Mouse (Mus musculus): Measurements from ENCODE around the gene Pes1. TPM values are rescaled to one million over a fixed set of nuclear protein-coding genes. Genes with fewer than 3 reads are reported as not detected.
A peak's percentile ranks its signal among the peaks of the same experiment; 100 is the strongest.

Gene Pes1
- polyA plus RNA-seq, 1 experiment from 2014 or later = 75.4 TPM

DNA sequence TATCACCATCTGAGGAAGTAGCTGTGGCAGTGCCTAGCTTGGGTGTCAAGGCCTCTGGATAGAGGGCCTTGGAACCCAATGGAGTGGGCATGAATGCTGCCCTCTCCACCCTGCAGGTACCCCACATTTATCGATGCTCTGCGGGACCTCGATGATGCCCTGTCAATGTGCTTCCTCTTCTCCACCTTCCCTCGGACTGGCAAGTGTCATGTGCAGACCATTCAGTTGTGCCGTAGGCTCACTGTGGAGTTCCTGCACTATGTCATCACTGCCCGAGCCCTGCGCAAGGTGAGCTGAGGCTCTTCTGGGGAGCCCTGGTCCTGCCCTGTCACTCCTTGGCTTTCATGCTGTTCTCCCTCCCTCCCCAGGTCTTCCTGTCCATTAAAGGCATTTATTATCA lies 9.3 kb downstream of the Pes1 start:
- no peaks in the 10 kb centered on the region for H3K9me3 ChIP-seq (ENCODE audit: control insufficient read depth, low read length)
- no peak overlapping the region for H3K4me3 ChIP-seq (ENCODE audit: low read depth, low read length)
- H3K36me3 ChIP-seq (ENCODE audit: control insufficient read depth, insufficient read depth, low read length) = peaks cover 99% of the 10 kb centered on the region
- DNase-seq (ENCODE audit: low spot score) = no peak
- H3K27me3 ChIP-seq (replicated peaks; ENCODE audit: control insufficient read depth, insufficient read depth, low read length) = no peaks in the 10 kb centered on the region
- no peaks in the 10 kb centered on the region for H3K4me1 ChIP-seq (replicated peaks; ENCODE audit: control insufficient read depth, insufficient read depth, low read length)
- no peak for ATAC-seq (replicated peaks; ENCODE audit: low FRiP score, low TSS enrichment, low read depth)
- H3K27ac ChIP-seq (ENCODE audit: low read depth) = no peak overlapping the region
- WGBS = 94% methylated on average over 7 of the region's 7 CpGs
- H3K9ac ChIP-seq (ENCODE audit: low read length) = no peak overlapping the region
- no peak overlapping the region for H3K4me2 ChIP-seq (ENCODE audit: low read length)

DNA sequence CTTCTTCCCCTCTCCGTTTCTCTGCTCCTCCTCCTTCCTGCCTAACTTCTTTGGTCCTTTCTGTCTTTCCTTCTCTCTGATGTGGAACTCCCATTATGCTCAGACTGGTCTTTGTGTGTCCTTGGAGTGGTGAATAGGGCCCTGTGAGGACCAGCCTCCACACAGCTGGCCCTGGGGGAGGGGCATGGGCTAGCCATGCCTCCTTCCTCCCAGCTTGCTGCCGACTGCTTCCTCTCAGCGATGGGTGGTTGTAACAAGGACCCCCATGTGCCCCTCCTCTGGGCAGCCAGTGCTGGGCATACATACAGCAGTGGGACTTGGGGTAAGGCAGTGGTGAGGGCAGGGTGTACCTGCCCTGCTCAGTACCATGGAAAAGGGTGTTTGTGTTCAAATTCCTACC lies 10.5 kb downstream of the Pes1 start:
- Histone ChIP-seq H3K9ac (ENCODE audit: low read length) (no peak overlapping the region), H3K36me3 (ENCODE audit: control insufficient read depth, insufficient read depth, low read length) (peaks cover 99% of the 10 kb centered on the region), H3K4me2 (ENCODE audit: low read length) (no peak overlapping the region), H3K4me3 (ENCODE audit: low read depth, low read length) (no peak overlapping the region), H3K9me3 (ENCODE audit: control insufficient read depth, low read length) (no peaks in the 10 kb centered on the region), H3K27ac (ENCODE audit: low read depth) (no peak overlapping the region), H3K4me1 (replicated peaks; ENCODE audit: control insufficient read depth, insufficient read depth, low read length) (no peaks in the 10 kb centered on the region), H3K27me3 (replicated peaks; ENCODE audit: control insufficient read depth, insufficient read depth, low read length) (no peaks in the 10 kb centered on the region)
- no peak for DNase-seq (ENCODE audit: low spot score)
- 78% methylated on average over 3 of the region's 3 CpGs for WGBS
- no peak for ATAC-seq (replicated peaks; ENCODE audit: low FRiP score, low TSS enrichment, low read depth)

DNA sequence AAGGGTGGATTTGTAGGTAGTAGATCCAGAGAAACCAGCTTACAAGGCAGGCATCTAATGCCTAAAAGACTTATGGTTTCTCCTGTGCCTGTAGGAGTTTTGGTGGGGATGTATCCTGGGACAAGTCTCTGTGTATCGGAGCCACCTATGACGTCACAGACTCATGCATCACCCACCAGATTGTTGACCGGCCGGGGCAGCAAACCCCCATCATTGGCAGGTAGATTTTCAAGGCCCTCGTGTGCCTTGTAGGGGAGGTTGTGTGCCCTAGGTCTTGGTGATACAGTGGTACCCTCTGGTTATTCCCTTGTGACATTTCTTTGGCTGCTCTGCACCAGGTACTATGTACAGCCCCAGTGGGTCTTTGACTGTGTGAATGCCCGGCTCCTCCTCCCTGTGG lies 12.9 kb downstream of the Pes1 start, which contains the start of gene 4930556J24Rik:
4930556J24Rik (minus strand) TSS at position 101 of the 400 bp plus-strand sequence.
- Histone ChIP-seq H3K9me3 (ENCODE audit: control insufficient read depth, low read length) (no peaks in the 10 kb centered on the region), H3K4me1 (replicated peaks; ENCODE audit: control insufficient read depth, insufficient read depth, low read length) (no peaks in the 10 kb centered on the region), H3K4me3 (ENCODE audit: low read depth, low read length) (no peak within 1 kb of the TSS), H3K27me3 (replicated peaks; ENCODE audit: control insufficient read depth, insufficient read depth, low read length) (no peaks in the 10 kb centered on the region), H3K27ac (ENCODE audit: low read depth) (no peak within 1 kb of the TSS), H3K4me2 (ENCODE audit: low read length) (no peak within 1 kb of the TSS), H3K36me3 (ENCODE audit: control insufficient read depth, insufficient read depth, low read length) (peaks cover 91% of the 10 kb centered on the region), H3K9ac (ENCODE audit: low read length) (no peak within 1 kb of the TSS)
- DNase-seq (ENCODE audit: low spot score) = no peak
- 97% methylated on average over 6 of the region's 6 CpGs for WGBS
- ATAC-seq (replicated peaks; ENCODE audit: low FRiP score, low TSS enrichment, low read depth) = no peak

GRCm38 (mm10) chr11:3978421-3978820 lies 14.6 kb downstream of the Pes1 start:
- Histone ChIP-seq H3K9ac (ENCODE audit: low read length) (no peak overlapping the region), H3K27ac (ENCODE audit: low read depth) (no peak overlapping the region), H3K9me3 (ENCODE audit: control insufficient read depth, low read length) (no peaks in the 10 kb centered on the region), H3K4me2 (ENCODE audit: low read length) (no peak overlapping the region), H3K27me3 (replicated peaks; ENCODE audit: control insufficient read depth, insufficient read depth, low read length) (peaks cover 9% of the 10 kb centered on the region), H3K4me1 (replicated peaks; ENCODE audit: control insufficient read depth, insufficient read depth, low read length) (no peaks in the 10 kb centered on the region), H3K36me3 (ENCODE audit: control insufficient read depth, insufficient read depth, low read length) (peaks cover 73% of the 10 kb centered on the region), H3K4me3 (ENCODE audit: low read depth, low read length) (no peak overlapping the region)
- ATAC-seq (replicated peaks; ENCODE audit: low FRiP score, low TSS enrichment, low read depth) (no peak), DNase-seq (ENCODE audit: low spot score) (no peak)
- 91% methylated on average over 5 of the region's 5 CpGs for WGBS

DNA sequence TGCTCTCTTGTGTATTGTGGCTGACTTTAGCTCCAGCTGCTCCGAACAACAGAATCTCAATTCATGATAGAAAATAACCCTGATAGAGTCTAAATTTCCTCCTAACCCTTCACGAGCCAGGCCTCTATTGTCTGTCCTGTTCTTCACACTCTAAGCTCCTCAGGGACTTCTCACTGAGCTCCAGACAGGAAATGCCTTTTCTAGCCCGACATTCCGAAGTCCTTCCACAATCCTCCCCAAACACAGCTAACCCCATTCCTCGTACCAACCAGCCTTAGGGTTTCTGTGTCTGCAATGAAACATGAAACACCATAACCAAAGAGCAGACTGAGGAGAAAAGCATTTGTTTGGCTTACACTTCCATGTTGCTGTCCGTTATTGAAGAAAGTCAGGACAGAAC lies 17.8 kb downstream of the Pes1 start:
- ATAC-seq (replicated peaks; ENCODE audit: low FRiP score, low TSS enrichment, low read depth) = no peak
- no peaks in the 10 kb centered on the region for H3K4me1 ChIP-seq (replicated peaks; ENCODE audit: control insufficient read depth, insufficient read depth, low read length)
- H3K9me3 ChIP-seq (ENCODE audit: control insufficient read depth, low read length) = no peaks in the 10 kb centered on the region
- peaks cover 23% of the 10 kb centered on the region for H3K27me3 ChIP-seq (replicated peaks; ENCODE audit: control insufficient read depth, insufficient read depth, low read length)
- 65% methylated on average over 6 of the region's 6 CpGs for WGBS
- H3K27ac ChIP-seq (ENCODE audit: low read depth) = no peak overlapping the region
- H3K36me3 ChIP-seq (ENCODE audit: control insufficient read depth, insufficient read depth, low read length) = peaks cover 43% of the 10 kb centered on the region
- 0 out of 2 replicates have a peak overlapping the region, but pooled peaks have one; percentile 4 for H3K4me2 ChIP-seq (ENCODE audit: low read length)
- DNase-seq (ENCODE audit: low spot score) = no peak
- no peak overlapping the region for H3K4me3 ChIP-seq (ENCODE audit: low read depth, low read length)
- no peak overlapping the region for H3K9ac ChIP-seq (ENCODE audit: low read length)

DNA sequence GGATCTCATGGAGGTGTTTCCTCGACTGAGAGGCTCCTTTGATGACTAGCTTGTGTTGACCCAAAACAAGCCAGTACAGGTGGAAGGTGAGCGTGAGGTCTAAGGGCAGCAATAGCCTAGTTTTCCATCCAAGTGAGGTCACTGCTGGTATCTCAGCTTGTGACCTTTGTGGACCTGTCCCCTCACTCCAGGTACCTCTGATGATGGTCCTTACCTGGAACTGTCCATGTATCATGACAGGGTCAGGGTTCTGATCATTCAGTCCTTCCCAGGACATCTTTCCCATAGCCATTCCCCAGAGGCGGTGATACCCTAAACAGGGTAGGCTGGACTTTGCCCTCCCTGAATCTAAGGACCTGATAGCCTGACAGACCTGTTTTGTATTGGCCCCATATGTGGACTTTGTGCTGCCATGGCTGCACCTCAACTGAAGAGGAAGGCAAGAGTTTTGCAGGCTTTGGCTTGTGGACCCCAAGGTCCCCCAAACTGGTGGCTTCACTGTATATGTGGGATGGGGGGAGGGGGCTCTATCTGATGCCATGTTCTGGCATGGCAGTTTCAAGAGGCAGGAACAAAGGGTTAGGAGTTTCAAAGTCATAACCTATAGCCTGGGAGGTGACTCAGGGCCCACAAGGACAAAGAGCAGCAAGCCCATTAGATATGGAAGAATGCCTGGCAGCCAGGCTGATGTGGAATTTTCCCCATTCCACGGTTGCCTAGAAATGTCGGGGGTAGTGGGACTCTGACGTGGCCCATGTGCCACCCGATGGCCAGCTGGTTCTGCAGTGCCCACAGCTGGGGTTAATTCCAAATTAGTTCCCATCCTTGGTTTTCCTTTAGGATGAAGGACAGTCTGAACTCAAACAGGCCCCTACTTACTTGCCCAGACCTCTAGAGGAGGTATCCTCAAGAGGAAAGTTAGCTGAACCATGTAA lies 18.8 kb downstream of the Pes1 start:
- ATAC-seq (replicated peaks; ENCODE audit: low FRiP score, low TSS enrichment, low read depth) = no peak; the same call in 1 of the 2 replicates
- H3K27me3 ChIP-seq (replicated peaks; ENCODE audit: control insufficient read depth, insufficient read depth, low read length) = peaks cover 23% of the 10 kb centered on the region
- no peaks in the 10 kb centered on the region for H3K4me1 ChIP-seq (replicated peaks; ENCODE audit: control insufficient read depth, insufficient read depth, low read length)
- H3K4me3 ChIP-seq (ENCODE audit: low read depth, low read length) = peak overlapping the region; percentile 41; the same call in 1 of the 2 replicates
- peak overlapping the region; percentile 52 for H3K4me2 ChIP-seq (ENCODE audit: low read length)
- peak overlapping the region; percentile 57 for H3K27ac ChIP-seq (ENCODE audit: low read depth)
- WGBS = 58% methylated on average over 7 of the region's 7 CpGs
- DNase-seq (ENCODE audit: low spot score) = peak; percentile 65
- H3K9ac ChIP-seq (ENCODE audit: low read length) = no peak overlapping the region
- no peaks in the 10 kb centered on the region for H3K9me3 ChIP-seq (ENCODE audit: control insufficient read depth, low read length)
- peaks cover 33% of the 10 kb centered on the region for H3K36me3 ChIP-seq (ENCODE audit: control insufficient read depth, insufficient read depth, low read length)

DNA sequence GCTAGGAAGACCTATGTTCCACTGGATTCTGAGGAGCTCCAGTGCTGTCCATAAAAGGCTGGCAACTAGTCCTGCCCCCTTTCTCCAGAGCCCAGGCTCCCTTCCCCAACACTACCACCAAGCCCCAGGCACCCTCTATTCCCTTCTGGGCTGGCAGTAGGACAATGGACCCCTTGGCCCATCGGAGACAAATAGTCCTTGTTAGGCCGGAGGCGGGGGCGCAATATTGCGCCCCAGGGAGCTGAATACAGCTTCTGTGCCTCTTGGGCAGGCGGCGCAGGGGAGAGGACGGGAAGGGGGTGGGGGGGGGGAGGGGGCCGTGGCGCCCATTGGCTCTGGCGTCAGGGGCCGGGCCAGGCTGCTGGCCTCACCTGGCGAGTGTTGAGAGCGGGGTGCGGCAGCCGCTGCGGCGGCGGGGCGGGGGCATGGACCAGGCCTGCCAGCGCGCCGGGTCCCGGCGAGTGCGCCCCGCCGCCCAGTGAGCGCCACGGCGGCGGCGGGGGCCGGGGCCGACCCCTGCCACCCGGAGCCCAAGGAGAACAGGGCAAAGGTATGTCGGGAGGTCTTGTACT lies 19.6 kb downstream of the Pes1 start, which contains the start of gene Gal3st1:
Gal3st1 (plus strand) TSS at position 346 of the 572 bp plus-strand sequence.
- H3K9ac ChIP-seq (ENCODE audit: low read length) = peak within 1 kb of the TSS; percentile 44
- WGBS = 0% methylated on average over 22 of the region's 37 CpGs
- ATAC-seq (replicated peaks; ENCODE audit: low FRiP score, low TSS enrichment, low read depth) (peak; percentile 74), DNase-seq (ENCODE audit: low spot score) (peak; percentile 78)
- H3K4me3 ChIP-seq (ENCODE audit: low read depth, low read length) = peak within 1 kb of the TSS; percentile 41
- H3K9me3 ChIP-seq (ENCODE audit: control insufficient read depth, low read length) = no peaks in the 10 kb centered on the region
- H3K27ac ChIP-seq (ENCODE audit: low read depth) = peak within 1 kb of the TSS; percentile 57
- H3K4me1 ChIP-seq (replicated peaks; ENCODE audit: control insufficient read depth, insufficient read depth, low read length) = no peaks in the 10 kb centered on the region
- peak within 1 kb of the TSS; percentile 52 for H3K4me2 ChIP-seq (ENCODE audit: low read length)
- peaks cover 25% of the 10 kb centered on the region for H3K36me3 ChIP-seq (ENCODE audit: control insufficient read depth, insufficient read depth, low read length)
- H3K27me3 ChIP-seq (replicated peaks; ENCODE audit: control insufficient read depth, insufficient read depth, low read length) = peaks cover 23% of the 10 kb centered on the region

DNA sequence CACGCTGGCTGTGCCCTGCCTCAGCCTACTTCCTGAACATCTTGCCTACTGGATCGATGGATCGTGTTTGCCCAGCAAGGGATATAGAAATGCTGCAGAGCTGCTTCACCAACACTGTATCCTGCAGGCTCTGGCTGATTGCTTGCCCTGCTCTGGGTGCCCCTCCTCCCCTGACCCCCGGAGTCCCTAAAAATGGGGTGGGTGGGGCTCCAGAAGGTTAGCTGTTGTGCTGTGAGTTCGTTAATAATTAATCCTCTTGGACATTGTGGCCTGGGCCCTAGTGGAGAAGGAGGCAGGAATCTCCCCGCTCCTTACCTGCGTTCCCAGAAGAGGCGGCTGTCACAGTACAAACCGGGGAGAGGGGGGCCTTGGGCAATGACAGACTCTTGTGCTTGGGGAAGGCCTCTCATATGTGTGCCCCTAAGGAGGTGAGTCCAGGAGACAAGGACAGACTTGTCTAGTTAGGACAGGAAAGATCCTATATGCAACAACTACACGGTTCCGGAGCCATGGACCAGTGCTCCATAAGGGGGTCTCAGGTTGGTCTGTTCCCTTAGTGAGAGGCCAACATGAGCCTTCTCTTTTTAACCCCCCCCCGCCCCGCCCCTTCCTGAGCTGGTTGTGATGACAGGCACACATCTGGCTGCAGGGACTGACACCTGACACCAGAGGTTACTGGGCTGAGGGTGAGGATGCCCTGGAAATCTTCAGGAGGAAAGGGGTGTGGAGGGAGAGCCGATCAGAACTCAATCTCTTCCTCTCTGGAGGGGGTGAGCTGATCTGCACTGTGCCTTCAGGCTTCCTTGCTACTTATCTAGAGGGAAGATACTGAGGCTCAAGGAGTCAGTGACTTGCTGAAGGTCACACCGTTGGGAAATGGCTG lies 20.3 kb downstream of the Pes1 start:
- H3K4me3 ChIP-seq (ENCODE audit: low read depth, low read length) = peak overlapping the region; percentile 41
- H3K27me3 ChIP-seq (replicated peaks; ENCODE audit: control insufficient read depth, insufficient read depth, low read length) = peaks cover 23% of the 10 kb centered on the region
- H3K9me3 ChIP-seq (ENCODE audit: control insufficient read depth, low read length) = no peaks in the 10 kb centered on the region
- H3K36me3 ChIP-seq (ENCODE audit: control insufficient read depth, insufficient read depth, low read length) = peaks cover 18% of the 10 kb centered on the region
- peak; percentile 71 for ATAC-seq (replicated peaks; ENCODE audit: low FRiP score, low TSS enrichment, low read depth)
- peak overlapping the region; percentile 44 for H3K9ac ChIP-seq (ENCODE audit: low read length)
- H3K4me2 ChIP-seq (ENCODE audit: low read length) = peak overlapping the region; percentile 52
- H3K4me1 ChIP-seq (replicated peaks; ENCODE audit: control insufficient read depth, insufficient read depth, low read length) = no peaks in the 10 kb centered on the region
- 9% methylated on average over 15 of the region's 15 CpGs for WGBS
- peak overlapping the region; percentile 54; the same call in 1 of the 2 replicates for H3K27ac ChIP-seq (ENCODE audit: low read depth)
- no peak for DNase-seq (ENCODE audit: low spot score)
